Mouse (Mus musculus): ENCODE data around the gene Fsip1.
"Not testable (repeated sequence)": the region's sequence is repeated elsewhere in the genome, so short reads cannot be mapped to it uniquely, and the experiment has no call there.

The Fsip1 gene

DNA sequence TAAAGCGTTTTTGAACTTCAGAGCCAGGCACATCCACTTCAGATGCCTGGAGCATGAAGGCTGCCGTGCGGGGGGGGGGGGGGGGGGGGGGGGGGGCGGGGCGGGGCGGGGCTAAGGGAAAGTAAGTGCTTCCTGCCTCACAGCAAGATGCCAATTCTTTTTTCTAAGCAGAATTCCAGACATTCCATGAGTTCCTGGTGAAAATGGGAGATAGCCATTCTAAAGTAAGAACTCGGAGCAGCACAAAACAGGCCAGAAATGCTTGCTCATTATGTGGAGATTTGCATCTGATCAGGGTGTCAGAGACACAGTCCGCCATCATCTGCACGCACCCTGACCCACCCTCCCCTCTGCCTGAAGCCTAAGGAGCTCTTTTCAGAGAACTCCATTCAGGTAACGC lies 77.3 kb downstream of the Fsip1 start:
- no peak for DNase-seq (ENCODE audit: low spot score in 2 of 2)

DNA sequence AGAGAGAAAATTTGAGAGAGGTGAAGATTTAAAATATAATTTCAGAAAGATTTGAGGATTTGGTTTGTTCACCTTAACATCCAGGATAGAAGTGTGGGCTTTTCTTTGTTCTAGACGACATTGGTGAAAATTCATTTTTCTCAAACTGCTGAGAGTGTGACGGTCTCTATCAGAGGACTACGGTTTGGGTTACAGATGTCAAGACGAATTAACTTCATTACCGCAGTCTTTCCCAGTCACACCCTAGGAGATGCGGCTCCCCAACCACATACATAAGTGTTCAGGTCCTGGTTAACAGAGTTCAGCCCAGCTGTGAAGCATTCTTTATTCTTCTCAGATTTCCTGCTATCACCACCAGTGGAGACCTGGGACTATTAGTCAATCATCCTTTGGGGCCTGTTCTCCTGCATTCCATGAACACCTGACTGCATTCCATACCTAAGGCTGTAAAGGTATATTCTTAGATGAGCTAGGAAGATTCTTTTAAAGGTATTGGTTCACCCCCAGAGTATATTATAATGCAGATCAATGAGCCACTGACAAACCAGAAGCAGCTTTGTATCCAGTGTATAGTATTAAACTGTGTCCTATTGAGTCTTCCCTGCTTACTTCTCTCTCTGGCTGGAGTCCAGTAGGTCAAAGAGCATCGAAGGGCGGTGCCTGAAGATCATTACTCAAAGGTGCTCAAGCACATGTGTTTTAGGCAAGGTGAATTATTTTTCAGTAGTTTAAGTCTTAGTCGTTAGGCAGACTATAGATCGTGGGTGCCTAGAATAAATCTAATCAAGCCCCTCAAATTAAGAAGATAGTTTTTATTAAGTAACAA lies 82.0 kb downstream of the Fsip1 start:
- no peak for DNase-seq (ENCODE audit: low spot score in 2 of 2)

DNA sequence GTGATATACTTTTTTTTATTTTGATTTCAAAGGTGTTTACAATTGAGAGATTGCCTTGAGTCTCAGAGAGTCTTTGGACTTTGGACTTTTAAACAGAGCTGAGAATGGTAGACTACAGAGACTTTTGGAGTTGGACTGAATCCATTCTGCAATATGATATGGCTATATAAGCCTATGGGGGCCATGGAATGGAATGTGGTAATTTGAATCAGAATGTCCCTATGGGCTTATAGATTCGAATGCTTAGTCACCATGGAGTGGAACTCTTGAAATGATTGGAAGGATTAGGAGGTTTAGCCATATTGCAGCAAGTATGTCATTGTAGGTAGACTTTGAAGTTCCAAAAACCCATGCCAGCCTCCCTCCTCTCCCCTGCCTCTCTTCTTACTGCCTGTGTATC lies 88.5 kb downstream of the Fsip1 start:
- DNase-seq (ENCODE audit: low spot score in 2 of 2): no peak

DNA sequence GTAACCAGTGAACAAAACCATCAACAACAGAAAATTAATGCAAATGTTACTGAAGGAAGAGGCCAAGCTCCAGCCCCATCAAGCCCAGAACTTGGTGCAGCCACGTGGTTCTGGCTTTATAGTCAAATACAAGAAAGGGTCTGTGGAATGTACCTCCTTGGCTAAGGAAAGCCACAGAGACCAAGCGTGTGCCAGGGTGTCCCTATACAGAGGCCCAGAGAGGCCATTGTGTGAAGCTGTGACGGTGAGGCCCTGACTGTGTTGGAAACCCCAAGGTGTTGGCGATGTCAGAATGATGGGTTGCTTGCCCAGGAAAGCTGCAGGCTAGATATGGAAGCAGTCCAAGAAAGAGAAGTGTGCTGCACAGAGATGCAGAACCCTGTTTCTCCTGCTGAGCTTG lies 89.0 kb downstream of the Fsip1 start:
- DNase-seq (ENCODE audit: low spot score in 2 of 2): no peak

DNA sequence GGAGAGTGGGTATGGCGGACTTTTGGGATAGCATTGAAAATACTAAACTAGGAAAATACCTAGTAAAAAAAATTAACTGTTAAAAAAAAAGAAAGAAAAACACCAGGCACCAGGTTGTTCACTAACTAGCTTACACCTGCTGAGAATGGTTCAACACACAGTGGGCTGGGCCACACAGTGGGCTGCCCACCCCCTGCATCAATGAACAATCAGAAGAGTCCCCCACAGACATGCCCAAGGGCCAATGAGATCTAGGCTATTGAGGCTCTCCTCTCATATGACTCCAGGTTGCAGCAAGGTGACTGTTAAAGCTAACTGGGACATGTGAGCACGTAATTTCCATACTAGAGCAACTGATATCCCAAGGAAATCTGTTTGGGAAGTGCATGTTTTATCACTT lies 91.1 kb downstream of the Fsip1 start:
- DNase-seq (ENCODE audit: low spot score in 2 of 2): no peak

DNA sequence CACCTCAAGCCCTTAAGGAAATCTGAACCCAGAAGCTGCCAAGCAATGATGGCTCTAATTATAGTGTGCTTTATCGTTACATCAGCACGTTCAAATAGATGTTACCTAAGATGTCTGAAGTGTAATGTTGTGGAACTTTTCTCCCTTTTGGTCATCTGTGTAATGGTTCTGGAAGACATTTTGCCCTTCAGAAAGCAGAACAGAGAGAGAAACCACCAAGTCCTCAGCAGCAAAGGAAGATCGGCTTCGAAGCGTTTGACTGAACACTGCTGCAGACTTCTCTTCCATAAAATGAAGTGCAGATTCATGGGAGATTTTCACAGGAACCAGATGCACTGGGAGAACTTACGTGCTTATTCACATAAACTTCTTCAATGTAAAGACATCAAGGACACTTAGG lies 92.6 kb downstream of the Fsip1 start:
- no peak for DNase-seq (ENCODE audit: low spot score in 2 of 2)

DNA sequence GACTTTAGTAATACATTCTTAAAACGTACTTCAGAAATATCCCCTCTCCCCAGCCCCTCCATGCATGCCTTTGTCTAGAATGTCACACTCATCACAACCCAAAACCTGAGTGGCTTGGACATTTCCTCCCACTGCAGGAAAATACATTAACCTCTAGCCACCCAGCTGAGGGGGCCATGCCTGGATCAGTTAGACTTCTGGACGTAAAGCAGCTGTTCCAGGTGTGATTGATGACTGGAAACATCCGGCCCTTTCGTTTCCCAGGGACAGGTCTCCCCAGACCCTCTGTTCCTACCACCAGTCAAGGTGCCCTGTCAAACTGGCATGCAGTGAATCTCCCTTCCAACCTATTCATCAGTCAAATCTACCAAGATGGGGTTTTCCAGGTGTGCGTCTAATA lies 94.3 kb downstream of the Fsip1 start:
- DNase-seq (ENCODE audit: low spot score in 2 of 2): no peak

DNA sequence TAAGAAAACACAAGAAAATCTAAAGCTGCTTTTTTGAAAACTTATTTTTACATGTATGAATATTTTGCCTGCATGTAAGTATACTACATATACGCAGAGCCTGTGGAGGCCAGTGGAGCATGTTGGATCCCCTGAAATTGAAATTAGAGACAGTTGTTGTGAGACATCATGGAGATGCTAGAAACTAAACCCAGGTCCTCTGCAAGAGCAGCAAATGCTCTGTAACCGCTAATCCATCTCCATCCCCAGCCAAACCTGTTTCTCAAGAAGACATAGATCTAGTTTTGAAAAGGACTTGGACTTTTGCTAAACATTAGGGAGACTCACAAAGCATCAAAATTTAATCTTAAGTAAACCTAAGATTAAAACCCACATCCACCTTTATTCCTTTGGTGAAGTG lies 95.8 kb downstream of the Fsip1 start:
- no peak for DNase-seq (ENCODE audit: low spot score in 2 of 2)

DNA sequence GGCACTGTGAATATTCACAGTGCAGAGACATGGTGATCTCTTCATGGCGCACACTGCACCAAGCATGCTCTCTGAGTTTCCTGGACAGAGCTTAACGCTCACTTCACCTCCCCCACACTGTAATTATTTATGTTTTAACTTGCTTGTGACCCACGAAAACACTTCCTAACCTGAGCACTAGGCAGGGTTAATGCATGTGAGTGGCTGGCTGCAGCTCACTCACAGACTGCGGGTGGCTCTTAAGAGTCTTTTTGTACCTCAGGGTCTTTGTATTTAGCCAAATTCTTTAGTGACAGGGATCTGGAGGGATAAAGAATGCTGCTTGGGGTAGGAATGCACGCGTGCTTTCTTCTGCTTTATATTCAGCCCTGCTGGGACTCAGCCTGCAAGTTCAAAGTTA lies 96.2 kb downstream of the Fsip1 start:
- no peak for DNase-seq (ENCODE audit: low spot score in 2 of 2)

DNA sequence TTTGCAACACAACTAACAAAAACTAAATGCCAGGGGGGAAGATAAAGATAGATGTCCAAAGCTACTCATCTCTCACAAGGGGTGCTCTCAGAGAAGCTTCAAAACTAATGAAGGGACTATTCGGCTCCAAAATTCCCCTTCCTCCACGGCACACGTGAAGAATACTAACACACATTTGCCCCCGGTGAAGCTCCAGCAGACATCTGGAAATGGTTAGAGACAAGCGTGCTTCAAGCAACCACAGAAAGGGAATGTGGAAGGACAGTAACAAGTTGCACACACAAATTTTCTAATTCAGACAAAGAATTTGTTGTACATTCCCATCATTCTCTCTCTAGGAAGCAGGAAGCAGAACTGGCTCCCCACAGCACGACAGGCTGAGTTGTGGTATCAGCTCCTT lies 97.6 kb downstream of the Fsip1 start:
- no peak for DNase-seq (ENCODE audit: low spot score in 2 of 2)

DNA sequence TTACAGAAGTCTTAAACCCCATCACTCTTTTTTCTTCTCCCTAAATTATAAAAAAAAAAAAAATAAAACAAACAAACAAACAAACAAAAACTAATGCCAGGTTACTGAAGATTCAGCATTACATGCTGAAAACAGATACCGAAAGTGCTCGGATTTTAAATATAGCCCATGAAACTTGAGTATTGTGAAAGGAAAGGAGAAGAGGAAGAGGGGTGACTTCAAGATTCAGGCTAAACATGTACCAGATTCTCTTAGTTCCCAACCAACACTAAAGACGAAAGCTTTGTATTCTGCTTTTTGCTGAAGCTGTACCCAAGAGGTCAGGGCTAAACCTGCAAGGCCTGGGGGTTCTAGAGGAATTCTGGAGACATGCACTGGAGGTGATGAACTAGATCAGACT lies 98.7 kb downstream of the Fsip1 start:
- DNase-seq (ENCODE audit: low spot score in 2 of 2): no peak

DNA sequence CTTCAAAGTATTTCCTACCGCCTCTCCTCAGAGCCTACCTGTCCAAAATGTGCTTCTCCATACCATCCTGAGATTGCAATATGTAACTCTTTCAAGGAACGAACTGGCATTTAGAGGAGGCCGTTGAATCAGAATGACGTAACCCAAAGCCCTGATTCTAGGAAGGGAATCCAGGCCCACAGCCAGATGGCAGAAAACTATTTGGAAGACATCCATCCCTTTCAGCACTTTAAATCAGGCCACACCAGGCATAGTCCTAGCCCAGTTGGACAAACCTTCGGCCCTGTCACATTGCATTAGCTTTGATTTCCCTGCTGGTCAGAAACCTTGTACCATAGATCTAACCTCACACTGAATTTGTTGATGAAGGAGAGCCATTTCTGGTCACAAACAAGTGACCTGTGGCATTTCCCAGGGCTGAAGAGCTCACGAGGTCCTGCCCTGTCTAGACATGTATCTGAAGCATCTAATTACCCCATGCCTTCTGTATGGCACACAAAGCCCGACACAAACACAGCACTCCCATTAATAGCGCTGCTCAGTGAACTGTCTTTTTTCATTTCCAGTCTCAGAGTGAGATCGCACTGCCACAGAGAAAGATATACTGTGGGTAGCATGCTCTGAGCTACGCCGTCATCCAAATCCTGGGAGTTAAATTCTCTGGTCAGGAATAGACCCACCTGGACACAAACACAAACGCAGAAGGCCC lies 106.8 kb downstream of the Fsip1 start:
- peak in 1 of 2 experiments; percentile 64 for DNase-seq (ENCODE audit: low spot score in 2 of 2)

DNA sequence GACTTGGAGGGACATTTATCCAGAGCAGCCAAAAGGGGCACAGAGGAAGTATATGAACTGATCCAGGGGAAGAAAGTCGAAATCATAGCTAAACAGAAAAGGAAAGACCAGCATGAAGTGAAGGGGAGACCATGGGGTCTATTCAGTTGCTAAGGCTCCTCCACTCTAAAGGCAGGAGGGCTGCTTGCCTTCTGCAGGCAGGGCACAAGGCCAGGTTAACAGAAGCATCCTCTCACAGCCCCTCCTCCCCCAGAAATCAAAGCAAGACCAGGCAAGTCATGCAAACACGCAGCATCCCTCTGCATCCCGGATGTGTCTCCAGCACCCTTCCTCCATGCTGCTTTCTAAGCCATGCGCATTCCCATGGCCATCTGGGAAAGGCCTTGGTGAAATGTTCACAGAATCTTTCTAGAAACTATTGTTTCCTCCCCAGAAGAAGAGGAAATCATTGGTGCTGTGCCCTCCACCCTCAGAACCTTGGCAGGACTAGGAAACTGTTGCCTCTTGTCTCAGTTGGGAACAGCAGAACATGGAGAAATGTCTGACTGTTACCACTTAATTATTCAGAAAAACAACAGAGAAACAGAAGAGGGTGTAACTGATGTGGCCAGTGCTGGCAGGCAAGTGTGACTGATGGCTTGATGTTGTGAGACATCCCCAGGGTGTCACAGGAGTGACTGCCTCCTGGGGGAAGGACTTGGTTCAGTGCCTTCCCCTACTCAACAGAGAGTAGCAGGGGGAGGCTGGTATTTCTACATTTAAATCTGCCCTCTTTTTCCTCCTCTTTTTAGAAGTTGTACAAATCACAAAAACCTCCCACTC lies 108.2 kb downstream of the Fsip1 start:
- no peak for DNase-seq (ENCODE audit: low spot score in 2 of 2)

DNA sequence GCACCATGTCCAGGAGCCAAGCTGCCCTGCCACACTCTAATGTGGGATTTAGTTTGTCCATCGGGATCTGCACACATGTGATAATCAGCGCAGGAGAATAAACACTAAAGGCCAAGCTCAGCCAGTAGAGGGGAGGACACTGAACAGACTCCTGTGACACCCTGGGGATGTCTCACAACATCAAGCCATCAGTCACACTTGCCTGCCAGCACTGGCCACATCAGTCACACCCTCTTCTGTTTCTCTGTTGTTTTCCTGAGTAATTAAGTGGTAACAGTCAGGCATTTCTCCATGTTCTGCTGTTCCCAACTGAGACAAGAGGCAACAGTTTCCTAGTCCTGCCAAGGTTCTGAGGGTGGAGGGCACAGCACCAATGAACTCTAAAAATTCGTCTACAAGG lies 109.0 kb downstream of the Fsip1 start:
- not testable (repeated sequence) for DNase-seq (ENCODE audit: low spot score in 2 of 2)

DNA sequence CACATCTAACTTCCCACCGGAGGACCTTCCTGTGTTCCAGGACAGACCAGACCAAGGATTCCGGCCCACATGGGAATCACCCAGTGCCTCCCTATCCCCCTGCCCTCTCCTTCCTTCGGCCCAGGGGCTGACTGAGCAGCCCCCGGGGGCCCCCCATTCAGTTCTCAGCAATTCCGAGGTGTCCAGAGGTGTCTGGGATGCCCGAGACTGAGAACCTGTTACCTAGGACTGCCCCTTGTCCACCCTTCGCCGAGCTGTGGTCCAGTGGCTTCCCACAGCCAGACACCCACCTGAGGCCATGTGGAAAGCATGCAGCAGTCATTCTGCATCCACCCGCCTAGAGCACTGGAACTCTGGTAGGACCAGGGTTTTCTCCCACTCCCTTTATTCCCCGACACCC lies 115.1 kb downstream of the Fsip1 start:
- DNase-seq (ENCODE audit: low spot score in 2 of 2): no peak

DNA sequence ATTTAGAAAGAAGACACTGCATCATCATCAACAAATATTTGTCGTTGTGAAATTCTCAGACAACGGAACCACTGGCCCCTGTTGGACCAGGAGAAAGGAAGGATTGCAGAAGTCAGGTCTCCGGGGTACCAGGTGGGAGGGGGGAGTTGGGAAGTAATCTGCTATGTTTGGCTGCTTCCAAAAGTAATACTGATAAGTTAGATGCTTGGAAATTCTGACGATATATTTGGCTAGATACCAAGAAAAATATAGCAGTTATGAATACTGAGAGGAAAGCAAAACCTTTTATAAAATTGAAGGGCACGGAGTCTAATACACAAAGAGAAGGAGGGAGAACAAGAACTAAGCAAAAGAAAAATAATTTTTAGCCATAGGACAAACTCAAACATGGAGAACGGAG lies 117.5 kb downstream of the Fsip1 start:
- DNase-seq (ENCODE audit: low spot score in 2 of 2): no peak

DNA sequence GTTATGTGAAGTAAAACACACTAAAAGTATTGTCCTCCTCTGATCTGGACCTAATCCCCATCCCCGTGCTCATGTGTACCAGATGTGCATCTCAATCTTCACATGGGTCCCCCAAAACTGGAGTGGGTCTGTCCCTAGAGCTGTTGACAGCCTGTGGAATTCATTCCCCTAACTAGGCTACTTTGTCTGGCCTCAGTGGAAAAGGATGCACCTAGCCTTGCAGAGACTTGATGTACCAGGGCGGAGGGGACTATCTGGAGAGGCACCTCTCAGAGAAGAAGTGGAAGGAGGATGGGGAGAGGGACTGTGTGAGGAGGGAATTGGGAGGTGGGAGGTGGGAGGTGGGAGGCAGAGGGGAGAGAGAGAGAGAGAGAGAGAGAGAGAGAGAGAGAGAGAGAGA lies 119.0 kb downstream of the Fsip1 start:
- no peak for DNase-seq (ENCODE audit: low spot score in 2 of 2)

DNA sequence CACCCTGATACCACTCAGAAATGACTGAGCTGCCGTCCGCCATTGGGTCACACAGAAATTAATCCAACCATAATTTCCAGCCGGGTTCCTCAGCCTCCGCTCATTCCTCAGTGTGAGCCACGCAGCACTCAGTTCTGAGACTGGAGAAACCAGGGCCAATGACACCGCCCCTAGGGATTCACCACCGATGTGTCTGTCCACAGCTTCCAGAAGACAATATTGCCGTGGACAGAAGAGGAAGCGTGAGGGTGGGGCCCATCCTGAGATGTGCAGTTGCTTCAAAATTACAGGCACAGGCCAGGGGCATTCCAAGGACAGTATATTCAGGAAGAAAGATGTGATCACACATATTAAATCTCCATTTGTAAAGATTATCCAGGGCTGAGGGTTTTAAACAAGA lies 119.7 kb downstream of the Fsip1 start:
- DNase-seq (ENCODE audit: low spot score in 2 of 2): no peak

DNA sequence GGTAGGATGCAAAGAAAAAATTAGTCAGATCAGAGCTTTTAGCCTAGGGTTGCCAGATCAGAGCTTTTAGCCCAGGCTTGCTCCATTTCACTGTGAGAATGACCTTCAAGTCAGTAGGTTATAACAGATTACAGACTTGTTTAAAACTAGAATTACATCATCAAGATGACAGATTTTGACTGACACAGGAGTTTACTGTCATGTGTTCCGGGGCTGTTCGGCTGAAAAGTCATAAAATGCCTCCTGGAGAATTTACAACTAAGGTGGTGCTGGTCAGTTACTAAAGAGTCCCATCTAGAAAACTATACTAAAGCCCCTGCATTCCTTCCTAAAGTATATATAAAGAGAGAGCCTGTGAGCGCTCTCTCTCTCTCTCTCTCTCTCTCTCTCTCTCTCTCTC lies 128.5 kb downstream of the Fsip1 start:
- no peak for DNase-seq (ENCODE audit: low spot score in 2 of 2)

DNA sequence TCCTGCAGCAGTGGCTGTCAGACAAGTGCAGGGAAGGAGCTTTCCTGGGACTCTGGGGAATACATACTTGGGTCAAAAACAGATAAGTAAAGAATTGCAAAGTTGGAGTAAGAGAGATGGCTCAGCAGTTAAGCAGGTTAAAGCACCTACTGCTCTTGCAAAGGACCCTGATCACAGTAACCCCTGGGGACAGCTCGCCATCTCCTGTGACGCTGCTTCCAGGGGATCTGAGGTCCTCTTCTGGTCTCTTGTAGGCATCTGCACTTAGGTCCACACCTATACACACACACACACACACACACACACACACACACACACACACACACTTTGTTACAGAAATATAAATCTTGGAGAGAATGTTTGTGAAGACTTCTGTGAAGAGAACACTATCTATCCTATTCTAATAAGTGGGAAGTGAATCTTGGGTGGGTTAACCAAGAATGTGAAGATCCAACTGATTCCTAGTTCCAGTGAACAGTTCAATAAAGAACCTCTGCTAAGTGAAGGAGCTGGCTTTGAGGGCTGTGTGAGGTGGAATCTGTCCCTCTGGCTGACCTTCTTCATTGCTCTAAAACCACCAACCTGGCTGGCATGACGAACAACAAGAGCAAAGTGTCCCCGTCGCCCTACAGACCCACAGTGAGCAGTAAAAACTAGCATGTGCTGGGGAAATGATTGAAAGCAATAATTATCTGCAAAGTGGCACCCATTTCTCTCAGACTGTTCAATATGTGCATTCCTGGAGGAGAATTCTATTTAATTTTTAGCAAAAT lies 129.1 kb downstream of the Fsip1 start:
- DNase-seq (ENCODE audit: low spot score in 2 of 2): no peak

DNA sequence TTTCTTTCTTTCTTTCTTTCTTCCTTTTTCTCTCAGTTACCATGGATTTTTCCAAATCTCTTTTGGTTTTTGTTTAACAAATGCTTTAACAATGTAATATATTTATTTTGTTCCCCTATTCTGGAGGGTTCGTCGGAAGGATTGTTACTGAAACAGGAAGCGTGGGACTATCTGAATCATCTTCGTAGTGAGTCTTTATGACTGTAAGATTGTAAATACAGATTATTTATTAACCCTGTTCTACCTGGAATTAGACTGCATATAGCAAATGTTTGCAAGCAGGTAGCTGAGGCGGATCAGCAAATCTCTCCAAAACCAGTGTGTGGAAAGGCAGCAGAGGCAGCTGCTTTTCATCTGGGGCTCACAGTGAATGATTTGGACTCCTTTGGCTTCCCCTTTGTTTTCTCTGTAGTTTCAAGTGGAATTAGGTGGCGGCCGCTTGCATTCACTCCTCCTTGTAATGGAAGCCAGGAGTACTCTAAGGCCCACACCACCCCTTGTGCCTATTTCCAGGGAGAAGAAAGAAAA lies 130.8 kb downstream of the Fsip1 start:
- DNase-seq (ENCODE audit: low spot score in 2 of 2): no peak

Measured in left cerebral cortex, adult 9 months (tissue).